Mouse (Mus musculus): ENCODE measurements around the gene Abhd12b. TPM values are rescaled to one million over a fixed set of nuclear protein-coding genes. Genes with fewer than 3 reads are reported as not detected.
"Not testable (repeated sequence)": the region's sequence is repeated elsewhere in the genome, so short reads cannot be mapped to it uniquely, and the experiment has no call there.

The Abhd12b gene
- polyA plus RNA-seq, 2 experiments = 0.04 TPM; not detected in 1

GRCm38 (mm10) chr12:70137095-70137494 lies 16.8 kb upstream of the Abhd12b start:
- ATAC-seq (ENCODE audit: low FRiP score, low read depth) = no peak
- WGBS = 81% methylated on average over 4 of the region's 4 CpGs
- H3K9me3 ChIP-seq (ENCODE audit: control insufficient read depth, low read length) = no peaks in the 10 kb centered on the region

GRCm38 (mm10) chr12:70137626-70138025 lies 16.3 kb upstream of the Abhd12b start:
- WGBS = 79% methylated on average over 9 of the region's 9 CpGs
- Histone ChIP-seq H3K9me3 (ENCODE audit: control insufficient read depth, low read length) (no peaks in the 10 kb centered on the region), H3K4me2 (replicated peaks; ENCODE audit: low read depth, low read length, severe bottlenecking) (no peak overlapping the region), H3K27me3 (ENCODE audit: control insufficient read depth, insufficient read depth, low read length) (no peaks in the 10 kb centered on the region), H3K9ac (ENCODE audit: low read depth, low read length, severe bottlenecking) (no peak overlapping the region), H3K4me3 (replicated peaks; ENCODE audit: low read length) (no peak overlapping the region), H3K36me3 (ENCODE audit: control insufficient read depth, insufficient read depth, low read length) (no peaks in the 10 kb centered on the region), H3K4me1 (ENCODE audit: control insufficient read depth, insufficient read depth, low read length) (no peaks in the 10 kb centered on the region), H3K27ac (replicated peaks; ENCODE audit: low read depth, low read length) (no peak overlapping the region)
- no peak for ATAC-seq (ENCODE audit: low FRiP score, low read depth)
- DNase-seq (ENCODE audit: low spot score) = no peak
- TF ChIP-seq POLR2A (IDR thresholded peaks at IDR 0.05; ENCODE audit: borderline replicate concordance, extremely low read depth, insufficient read depth, insufficient read length) = no peak

More at GRCm38 (mm10) chr12:70137095-70137494, 16.8 kb upstream of the Abhd12b start:
- no peak for TF ChIP-seq POLR2A (IDR thresholded peaks at IDR 0.05; ENCODE audit: borderline replicate concordance, extremely low read depth, insufficient read depth, insufficient read length)
- Histone ChIP-seq H3K27me3 (ENCODE audit: control insufficient read depth, insufficient read depth, low read length) (no peaks in the 10 kb centered on the region), H3K4me3 (replicated peaks; ENCODE audit: low read length) (no peak overlapping the region), H3K36me3 (ENCODE audit: control insufficient read depth, insufficient read depth, low read length) (no peaks in the 10 kb centered on the region), H3K4me1 (ENCODE audit: control insufficient read depth, insufficient read depth, low read length) (no peaks in the 10 kb centered on the region), H3K27ac (replicated peaks; ENCODE audit: low read depth, low read length) (no peak overlapping the region), H3K4me2 (replicated peaks; ENCODE audit: low read depth, low read length, severe bottlenecking) (no peak overlapping the region), H3K9ac (ENCODE audit: low read depth, low read length, severe bottlenecking) (no peak overlapping the region)
- DNase-seq (ENCODE audit: low spot score) = no peak

GRCm38 (mm10) chr12:70139871-70140270 lies 14.1 kb upstream of the Abhd12b start:
- no peak for TF ChIP-seq POLR2A (IDR thresholded peaks at IDR 0.05; ENCODE audit: borderline replicate concordance, extremely low read depth, insufficient read depth, insufficient read length)
- no peaks in the 10 kb centered on the region for H3K4me1 ChIP-seq (ENCODE audit: control insufficient read depth, insufficient read depth, low read length)
- H3K27me3 ChIP-seq (ENCODE audit: control insufficient read depth, insufficient read depth, low read length) = no peaks in the 10 kb centered on the region
- no peaks in the 10 kb centered on the region for H3K9me3 ChIP-seq (ENCODE audit: control insufficient read depth, low read length)
- ATAC-seq (ENCODE audit: low FRiP score, low read depth) (no peak), DNase-seq (ENCODE audit: low spot score) (no peak)
- no peaks in the 10 kb centered on the region for H3K36me3 ChIP-seq (ENCODE audit: control insufficient read depth, insufficient read depth, low read length)
- H3K9ac ChIP-seq (ENCODE audit: low read depth, low read length, severe bottlenecking) = no peak overlapping the region
- H3K4me2 ChIP-seq (replicated peaks; ENCODE audit: low read depth, low read length, severe bottlenecking) = no peak overlapping the region
- 53% methylated on average over 4 of the region's 4 CpGs for WGBS
- no peak overlapping the region for H3K4me3 ChIP-seq (replicated peaks; ENCODE audit: low read length)
- no peak overlapping the region for H3K27ac ChIP-seq (replicated peaks; ENCODE audit: low read depth, low read length)

DNA sequence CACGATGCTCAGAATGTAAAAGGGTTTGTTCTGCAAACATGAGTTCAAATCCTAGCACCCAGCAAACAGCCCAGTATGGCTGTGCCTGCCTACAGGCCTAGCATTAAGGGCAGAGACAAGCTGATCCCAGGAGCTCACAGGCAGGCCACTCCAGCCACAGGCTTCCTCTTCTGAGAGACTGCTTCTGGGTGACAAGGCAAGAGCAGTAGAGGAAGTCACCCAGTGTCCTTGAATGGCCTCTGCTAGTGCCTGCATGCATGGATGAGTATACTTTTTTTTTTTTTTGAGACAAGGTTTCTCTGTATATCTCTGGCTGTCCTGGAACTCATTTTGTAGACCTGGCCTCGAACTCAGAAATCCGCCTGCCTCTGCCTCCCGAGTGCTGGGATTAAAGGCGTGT lies 13.4 kb upstream of the Abhd12b start:
- Histone ChIP-seq H3K4me3 (replicated peaks; ENCODE audit: low read length) (no peak overlapping the region), H3K4me1 (ENCODE audit: control insufficient read depth, insufficient read depth, low read length) (no peaks in the 10 kb centered on the region), H3K27ac (replicated peaks; ENCODE audit: low read depth, low read length) (no peak overlapping the region), H3K9ac (ENCODE audit: low read depth, low read length, severe bottlenecking) (no peak overlapping the region), H3K9me3 (ENCODE audit: control insufficient read depth, low read length) (no peaks in the 10 kb centered on the region), H3K4me2 (replicated peaks; ENCODE audit: low read depth, low read length, severe bottlenecking) (no peak overlapping the region), H3K27me3 (ENCODE audit: control insufficient read depth, insufficient read depth, low read length) (no peaks in the 10 kb centered on the region), H3K36me3 (ENCODE audit: control insufficient read depth, insufficient read depth, low read length) (no peaks in the 10 kb centered on the region)
- DNase-seq (ENCODE audit: low spot score) (no peak), ATAC-seq (ENCODE audit: low FRiP score, low read depth) (no peak)
- 91% methylated on average over 5 of the region's 5 CpGs for WGBS
- no peak for TF ChIP-seq POLR2A (IDR thresholded peaks at IDR 0.05; ENCODE audit: borderline replicate concordance, extremely low read depth, insufficient read depth, insufficient read length)

DNA sequence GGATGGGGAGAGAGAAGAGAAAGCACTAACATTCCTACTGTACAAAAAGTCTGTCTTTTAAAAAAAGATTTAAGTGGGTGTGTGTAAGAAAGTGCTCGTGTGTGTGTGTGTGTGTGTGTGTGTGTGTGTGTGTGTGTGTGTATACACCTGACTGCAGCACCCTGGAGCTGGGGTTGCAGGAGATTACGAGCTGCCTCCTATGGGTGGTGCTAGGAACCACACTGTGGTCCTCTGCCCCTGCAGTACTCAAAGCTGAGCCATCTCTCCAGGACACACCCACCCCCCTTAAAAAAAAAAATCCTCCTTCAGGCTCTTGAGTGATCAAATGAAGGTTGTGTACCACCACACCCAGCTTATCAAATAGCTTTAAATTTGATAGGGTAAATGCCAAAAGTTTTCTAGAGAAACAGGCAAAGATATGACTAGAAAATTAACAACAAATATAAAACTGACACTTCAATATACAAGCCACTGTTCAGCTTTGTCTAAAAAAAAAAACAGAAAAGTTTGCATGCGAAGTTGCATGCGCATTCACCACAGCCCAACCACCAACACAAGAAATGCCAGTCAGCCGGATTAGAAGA lies 12.9 kb upstream of the Abhd12b start:
- DNase-seq (ENCODE audit: low spot score) = no peak
- Histone ChIP-seq H3K4me2 (replicated peaks; ENCODE audit: low read depth, low read length, severe bottlenecking) (no peak overlapping the region), H3K27ac (replicated peaks; ENCODE audit: low read depth, low read length) (no peak overlapping the region), H3K4me3 (replicated peaks; ENCODE audit: low read length) (no peak overlapping the region), H3K9me3 (ENCODE audit: control insufficient read depth, low read length) (no peaks in the 10 kb centered on the region), H3K4me1 (ENCODE audit: control insufficient read depth, insufficient read depth, low read length) (no peaks in the 10 kb centered on the region), H3K36me3 (ENCODE audit: control insufficient read depth, insufficient read depth, low read length) (no peaks in the 10 kb centered on the region), H3K9ac (ENCODE audit: low read depth, low read length, severe bottlenecking) (no peak overlapping the region), H3K27me3 (ENCODE audit: control insufficient read depth, insufficient read depth, low read length) (no peaks in the 10 kb centered on the region)
- ATAC-seq (ENCODE audit: low FRiP score, low read depth) = no peak
- TF ChIP-seq POLR2A (IDR thresholded peaks at IDR 0.05; ENCODE audit: borderline replicate concordance, extremely low read depth, insufficient read depth, insufficient read length) = no peak
- 87% methylated on average over 5 of the region's 5 CpGs for WGBS

GRCm38 (mm10) chr12:70144106-70144587 lies 9.8 kb upstream of the Abhd12b start:
- not testable (repeated sequence) for H3K27me3 ChIP-seq (ENCODE audit: control insufficient read depth, insufficient read depth, low read length); H3K4me2 ChIP-seq (replicated peaks; ENCODE audit: low read depth, low read length, severe bottlenecking); H3K9ac ChIP-seq (ENCODE audit: low read depth, low read length, severe bottlenecking); H3K4me3 ChIP-seq (replicated peaks; ENCODE audit: low read length); H3K4me1 ChIP-seq (ENCODE audit: control insufficient read depth, insufficient read depth, low read length); H3K36me3 ChIP-seq (ENCODE audit: control insufficient read depth, insufficient read depth, low read length); H3K27ac ChIP-seq (replicated peaks; ENCODE audit: low read depth, low read length); H3K9me3 ChIP-seq (ENCODE audit: control insufficient read depth, low read length)
- WGBS = 34% methylated on average over 3 of the region's 3 CpGs
- ATAC-seq (ENCODE audit: low FRiP score, low read depth) (peak; percentile 75), DNase-seq (ENCODE audit: low spot score) (peak; percentile 29)

Measured in limb, embryonic 14.5 days (tissue).